Mouse (Mus musculus): ENCODE results near the gene Gm10428.
"Not testable (repeated sequence)": the region's sequence is repeated elsewhere in the genome, so short reads cannot be mapped to it uniquely, and the experiment has no call there.

Gm10428 gene

DNA sequence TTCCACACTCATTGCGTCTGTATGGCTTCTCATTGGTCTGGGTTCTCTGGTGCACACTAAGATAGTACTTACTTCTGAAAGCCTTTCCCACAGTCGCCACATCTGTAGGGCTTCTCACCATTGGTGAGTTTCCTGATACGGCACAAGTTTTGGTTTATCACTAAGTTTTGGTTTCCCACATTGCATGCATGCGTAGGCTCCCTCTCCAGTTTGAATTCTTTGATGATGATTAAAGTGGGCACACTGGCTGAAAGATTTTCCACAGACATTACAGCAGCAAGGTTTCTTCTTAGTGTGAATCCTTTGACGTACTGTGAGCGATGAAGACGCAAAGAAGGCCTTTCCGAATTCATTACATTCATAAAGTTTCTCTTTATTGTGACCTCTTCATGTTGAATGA lies at the start of gene Gm10428:
Gene Gm10428 (plus strand): TSS at position 321 of the 400 bp plus-strand sequence.
- no peak for DNase-seq

DNA sequence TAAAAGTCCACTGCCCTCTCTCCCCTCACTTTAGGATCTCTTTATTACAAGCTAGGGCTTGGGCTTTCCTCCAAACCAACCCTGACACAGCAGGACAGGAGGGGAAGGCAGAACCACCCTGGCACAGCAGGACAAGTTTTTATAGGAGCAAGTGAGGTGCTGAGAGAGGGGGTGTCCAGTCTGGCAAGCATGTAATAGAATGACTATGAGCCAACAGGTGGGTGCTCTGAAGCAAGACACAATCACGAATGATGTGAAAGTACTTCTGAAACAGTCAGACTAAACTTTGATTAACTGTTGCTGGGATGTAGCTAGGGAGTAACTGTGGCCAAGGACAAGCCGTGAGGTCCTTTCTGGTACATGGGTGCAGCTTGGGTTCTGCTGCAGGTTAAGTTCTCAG lies 46.8 kb upstream of the Gm10428 start:
- no peak for DNase-seq

GRCm38 (mm10) chr11:62708252-62708651 lies 44.6 kb upstream of the Gm10428 start:
- DNase-seq, result no peak

DNA sequence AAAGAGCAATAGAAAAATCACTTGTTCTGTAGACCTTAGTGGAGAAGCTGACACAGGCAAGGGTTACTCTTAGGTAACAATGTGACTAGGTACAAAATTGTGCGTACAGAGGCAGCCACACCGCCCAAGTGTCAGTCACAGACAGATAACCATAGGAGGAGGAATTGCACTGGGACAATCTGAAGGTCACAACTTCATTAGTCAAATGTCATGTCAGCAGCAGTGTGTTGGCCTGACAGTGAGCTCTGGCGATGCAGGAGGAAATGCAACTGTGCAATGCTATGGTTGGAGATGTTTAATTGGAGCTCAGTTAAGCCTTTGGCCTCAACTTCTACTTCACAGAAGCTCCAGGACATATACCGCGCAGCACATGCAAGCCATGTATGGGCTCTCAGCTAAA lies 42.2 kb upstream of the Gm10428 start:
- DNase-seq, result no peak

DNA sequence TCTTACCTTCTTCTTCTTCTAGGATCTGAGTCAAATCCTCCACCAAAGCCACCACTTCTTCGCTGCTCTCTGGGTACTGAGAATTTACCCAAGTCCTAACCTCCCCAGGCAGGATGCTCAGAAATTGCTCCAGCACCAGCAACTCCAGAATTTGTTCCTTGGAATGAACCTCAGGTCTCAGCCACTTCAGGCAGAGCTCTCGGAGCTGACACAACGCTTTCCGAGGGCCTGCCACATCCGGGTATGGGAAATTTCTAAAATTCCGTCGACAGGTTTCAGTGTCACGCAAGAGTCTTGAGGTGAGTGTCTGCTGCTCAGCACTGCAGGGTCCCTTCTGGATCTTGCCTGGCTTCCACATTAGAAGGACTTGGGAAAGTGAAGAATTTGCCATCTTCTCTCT lies 24.6 kb upstream of the Gm10428 start:
- no peak for DNase-seq

DNA sequence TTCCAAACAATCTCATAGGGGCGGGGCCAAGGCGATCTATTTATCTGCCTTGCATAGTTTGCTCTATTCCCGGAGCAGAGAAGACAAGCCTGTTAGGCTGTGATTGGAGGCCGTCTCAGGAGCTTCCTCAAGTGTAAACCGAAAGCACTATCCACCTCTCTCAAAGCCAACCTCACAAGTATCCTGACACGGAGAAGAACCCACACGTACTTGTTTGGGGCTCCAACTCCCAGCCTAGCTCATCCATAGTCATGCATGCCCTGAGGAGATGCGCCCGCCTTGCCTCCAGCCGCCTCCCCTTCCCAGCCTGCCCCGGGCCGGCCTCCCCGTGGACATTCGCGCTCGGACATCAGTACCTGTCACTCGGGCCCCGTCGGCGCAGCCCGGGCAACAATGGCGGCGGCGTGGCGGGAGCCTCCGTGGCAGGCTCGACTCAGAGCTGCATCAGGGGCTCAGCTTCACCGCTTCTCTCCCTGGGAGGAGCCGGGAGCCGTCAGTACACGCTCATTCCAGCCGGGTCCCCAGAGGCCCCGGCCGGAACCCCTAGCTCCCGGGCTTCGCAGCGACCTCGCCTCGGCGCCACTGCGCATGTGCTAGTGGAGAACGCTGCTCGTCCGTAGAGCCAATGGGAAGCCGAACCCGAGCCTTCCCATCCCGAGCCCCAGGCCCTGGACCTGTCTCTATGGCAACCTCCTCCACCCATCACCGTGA lies 21.4 kb upstream of the Gm10428 start, which contains the start of gene Zfp287:
Gene Zfp287 (minus strand): TSS at position 595 of the 711 bp plus-strand sequence.
- peak; percentile 92 to 94 for DNase-seq

DNA sequence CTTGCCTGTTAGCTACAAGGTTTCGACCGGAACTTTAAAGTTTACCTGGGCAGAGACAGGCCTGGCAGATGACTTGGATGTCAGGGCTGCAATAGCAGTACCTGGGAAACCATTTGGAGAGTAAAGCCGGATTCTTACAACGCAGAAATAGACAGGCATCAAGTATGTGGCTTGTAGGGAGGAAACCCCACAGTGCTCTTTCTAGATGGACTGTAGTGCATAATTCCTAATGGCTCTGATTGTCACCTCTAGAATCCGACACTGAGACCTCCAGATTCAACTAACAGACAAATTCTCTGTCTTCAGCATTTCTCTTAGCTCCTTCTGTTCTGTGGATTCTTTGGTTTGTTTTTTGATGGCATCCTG lies 20.9 kb upstream of the Gm10428 start:
- DNase-seq, result no peak

DNA sequence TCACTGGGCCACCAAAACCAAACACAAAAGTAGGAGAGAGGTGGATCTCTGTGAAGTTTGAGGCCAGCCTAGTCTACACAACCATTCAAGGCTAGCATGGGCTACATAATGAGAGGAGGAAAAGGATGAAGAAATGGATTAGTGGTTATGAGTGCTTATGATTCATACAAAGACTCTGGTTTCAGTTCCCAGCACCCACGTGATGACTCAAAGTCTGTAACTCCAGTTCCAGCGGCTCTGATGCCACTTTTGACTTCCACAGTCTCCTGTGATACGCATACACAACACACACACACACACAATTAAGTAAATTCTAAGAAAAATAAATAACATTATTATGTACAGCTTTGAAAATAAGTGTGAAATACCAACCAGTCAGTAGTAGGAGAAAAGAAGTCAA lies 20.2 kb upstream of the Gm10428 start:
- no peak for DNase-seq

GRCm38 (mm10) chr11:62741186-62741585 lies 11.7 kb upstream of the Gm10428 start:
- no peak for DNase-seq

DNA sequence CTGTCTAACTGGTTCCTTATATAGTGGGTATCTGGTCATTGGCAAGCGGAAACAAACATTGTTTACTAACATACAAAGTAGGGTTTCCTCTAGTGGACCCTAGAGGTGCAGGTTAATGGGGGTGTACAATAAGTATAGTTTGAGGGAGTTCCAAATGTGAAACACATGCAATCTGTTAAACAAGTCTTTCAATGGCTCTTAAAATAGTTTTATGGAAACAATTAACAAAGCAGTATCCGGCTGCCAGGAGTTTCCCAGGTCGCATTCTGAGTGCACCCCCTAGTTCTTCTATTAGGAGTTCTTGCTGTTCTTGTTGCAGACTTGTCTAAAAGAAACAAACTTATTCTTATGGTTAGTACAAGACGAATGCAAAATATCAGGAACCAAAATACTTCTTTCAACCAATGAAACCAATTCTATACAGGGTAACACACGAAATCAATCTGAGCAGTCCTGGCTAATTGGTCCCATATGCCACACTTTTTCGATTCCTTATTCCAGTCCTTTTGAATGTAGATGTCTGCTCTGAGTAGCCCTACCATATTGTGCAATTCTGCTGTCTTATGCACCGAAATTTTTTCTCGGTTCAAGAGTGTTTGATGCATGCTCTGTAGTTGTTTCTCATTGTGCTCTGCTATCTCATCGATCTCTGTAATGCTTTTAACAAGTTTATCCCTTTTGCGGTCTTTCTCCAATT lies 10.5 kb upstream of the Gm10428 start:
- no peak for DNase-seq

GRCm38 (mm10) chr11:62744103-62744502 lies 8.8 kb upstream of the Gm10428 start:
- peak; percentile 77 to 78 for DNase-seq

DNA sequence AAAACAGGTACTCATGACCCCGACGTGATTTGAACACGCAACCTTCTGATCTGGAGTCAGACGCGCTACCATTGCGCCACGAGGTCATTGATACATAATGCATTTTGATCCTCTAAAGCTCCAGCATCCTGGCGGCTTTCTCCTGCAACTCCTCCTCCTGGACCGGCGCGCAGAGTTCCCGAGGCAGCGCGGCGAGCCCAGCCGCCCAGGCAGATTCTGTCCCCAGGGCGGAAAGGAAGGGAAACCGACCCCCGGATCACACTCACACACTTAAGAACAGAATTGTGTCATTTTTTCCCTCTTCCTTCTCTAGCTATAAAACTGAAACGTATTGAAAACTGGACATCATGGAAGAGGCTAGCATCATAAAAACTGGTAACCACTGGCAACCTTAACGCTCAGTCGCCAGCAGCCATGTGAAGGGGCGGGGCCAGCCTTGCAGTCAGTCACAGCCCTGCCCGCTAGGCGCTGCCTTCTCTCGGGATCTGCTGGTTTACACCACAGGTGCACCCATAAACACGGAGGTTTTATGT lies 6.8 kb upstream of the Gm10428 start:
- peak; percentile 83 to 90 for DNase-seq

- no peak for DNase-seq
Measured at GRCm38 (mm10) chr11:62747227-62747626, 5.7 kb upstream of the Gm10428 start.

GRCm38 (mm10) chr11:62748062-62748461 lies 4.8 kb upstream of the Gm10428 start:
- no peak for DNase-seq

GRCm38 (mm10) chr11:62749445-62749844 lies 3.5 kb upstream of the Gm10428 start:
- DNase-seq, result not testable (repeated sequence)

DNA sequence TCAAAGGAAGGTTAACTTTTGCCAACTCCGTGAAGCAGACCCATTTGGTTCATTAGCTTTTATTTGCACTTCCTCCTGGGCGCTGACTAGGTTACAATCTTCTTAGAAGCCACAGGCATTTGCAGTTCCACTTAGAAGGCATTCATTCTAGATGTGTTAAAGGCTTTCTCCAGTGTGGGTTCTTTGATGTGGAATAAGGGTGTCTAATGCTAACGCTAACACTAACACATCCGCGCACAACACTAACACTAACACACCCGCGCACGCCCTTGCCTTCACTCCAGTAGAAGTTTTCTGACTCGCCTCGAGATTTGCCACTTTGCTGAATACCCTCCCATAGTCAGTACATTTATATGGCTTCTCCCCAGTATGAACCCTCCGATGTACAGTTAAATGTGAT lies 709 bp upstream of the Gm10428 start:
- no peak for DNase-seq

GRCm38 (mm10) chr11:62756456-62757142 lies 3.7 kb downstream of the Gm10428 start:
- peak; percentile 99 for DNase-seq

DNA sequence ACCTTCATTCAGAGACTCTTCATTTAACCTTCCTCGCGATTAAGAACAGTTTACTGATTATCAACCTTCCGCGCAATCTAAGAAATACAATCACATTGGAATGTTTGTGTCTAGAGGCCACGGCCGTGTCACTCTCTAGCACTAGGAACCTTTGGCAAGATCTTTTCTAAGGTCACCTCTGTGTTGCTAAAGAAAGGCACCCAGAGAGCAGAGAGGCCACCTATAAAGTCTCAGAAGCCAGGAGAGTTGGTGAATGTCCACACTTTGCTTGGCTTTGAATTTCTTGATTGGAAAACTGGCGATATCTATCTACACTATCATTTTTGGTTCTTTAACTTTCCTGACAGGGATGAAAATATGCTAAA lies 4.2 kb downstream of the Gm10428 start:
- DNase-seq, result no peak

- DNase-seq, result no peak
Measured at GRCm38 (mm10) chr11:62757906-62758305, 5.0 kb downstream of the Gm10428 start.

- DNase-seq, result no peak
Measured at GRCm38 (mm10) chr11:62758491-62758890, 5.6 kb downstream of the Gm10428 start.

GRCm38 (mm10) chr11:62760755-62761457 lies 8.0 kb downstream of the Gm10428 start:
- DNase-seq, result no peak

DNA sequence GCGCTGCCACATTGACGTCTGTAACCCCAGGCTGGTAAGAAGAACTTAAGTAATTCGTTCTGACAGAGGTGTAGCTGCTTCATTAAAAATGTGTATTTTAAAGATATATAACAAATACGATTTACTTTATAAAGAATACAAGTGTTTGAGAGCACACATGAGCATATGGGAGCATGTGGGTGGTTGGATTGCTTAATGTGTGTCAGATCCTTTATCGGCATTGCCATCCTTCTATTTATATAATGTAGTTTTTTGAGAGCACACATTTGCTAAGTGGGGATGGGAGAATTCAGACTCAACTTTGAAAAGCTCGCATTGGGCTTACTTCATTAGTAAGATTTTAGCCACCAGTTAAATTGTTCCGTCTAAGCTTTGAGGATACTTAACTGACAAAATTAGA lies 23.6 kb downstream of the Gm10428 start:
- DNase-seq, result no peak

Measured in cerebellum, postnatal 36 days (tissue).